Mouse (Mus musculus) cerebellum, adult 9-10 months (tissue): Measurements from ENCODE around the gene Ctnna2.

Experiments
- DNase-seq: peaks from one replicate; pipeline ENCODE4 v3.0.0; 2022

Ctnna2 gene

GRCm38 (mm10) chr6:77243541-77244231 lies 735.8 kb downstream of the Ctnna2 start:
- peak; percentile 16 for DNase-seq

- peak; percentile 38 for DNase-seq
Measured at GRCm38 (mm10) chr6:77242601-77243406, 736.7 kb downstream of the Ctnna2 start, which contains the start of gene Lrrtm1. Gene Lrrtm1 (plus strand): TSS chr6:77242689.

GRCm38 (mm10) chr6:77240426-77240825 lies 739.1 kb downstream of the Ctnna2 start:
- no peak for DNase-seq

GRCm38 (mm10) chr6:77222849-77223638 lies 756.5 kb downstream of the Ctnna2 start:
- DNase-seq, result peak; percentile 48

- DNase-seq, result no peak
Measured at GRCm38 (mm10) chr6:77220776-77221175, 758.7 kb downstream of the Ctnna2 start.

- no peak for DNase-seq
Measured at GRCm38 (mm10) chr6:77218875-77219274, 760.6 kb downstream of the Ctnna2 start.

GRCm38 (mm10) chr6:77215322-77215721 lies 764.2 kb downstream of the Ctnna2 start:
- DNase-seq, result no peak

GRCm38 (mm10) chr6:77213757-77214409 lies 765.6 kb downstream of the Ctnna2 start:
- peak; percentile 64 for DNase-seq

- no peak for DNase-seq
Measured at GRCm38 (mm10) chr6:77209929-77210328, 769.6 kb downstream of the Ctnna2 start.

GRCm38 (mm10) chr6:77209183-77209582 lies 770.3 kb downstream of the Ctnna2 start:
- no peak for DNase-seq

GRCm38 (mm10) chr6:77199375-77199774 lies 780.1 kb downstream of the Ctnna2 start:
- DNase-seq, result no peak

- DNase-seq, result no peak
Measured at GRCm38 (mm10) chr6:77196650-77197049, 782.8 kb downstream of the Ctnna2 start.

GRCm38 (mm10) chr6:77191635-77192034 lies 787.9 kb downstream of the Ctnna2 start:
- no peak for DNase-seq

GRCm38 (mm10) chr6:77188628-77189027 lies 790.9 kb downstream of the Ctnna2 start:
- no peak for DNase-seq

GRCm38 (mm10) chr6:77185751-77186150 lies 793.7 kb downstream of the Ctnna2 start:
- DNase-seq, result peak; percentile 22

GRCm38 (mm10) chr6:77184896-77185295 lies 794.6 kb downstream of the Ctnna2 start:
- no peak for DNase-seq

GRCm38 (mm10) chr6:77175764-77176163 lies 803.7 kb downstream of the Ctnna2 start:
- no peak for DNase-seq

GRCm38 (mm10) chr6:77157028-77157427 lies 822.5 kb downstream of the Ctnna2 start:
- no peak for DNase-seq

- peak; percentile 5 for DNase-seq
Measured at GRCm38 (mm10) chr6:77139306-77139920, 840.1 kb downstream of the Ctnna2 start.

GRCm38 (mm10) chr6:77120926-77121325 lies 858.6 kb downstream of the Ctnna2 start:
- DNase-seq, result no peak

GRCm38 (mm10) chr6:77120510-77120909 lies 859.0 kb downstream of the Ctnna2 start:
- peak; percentile 18 for DNase-seq
